Mouse (Mus musculus): Measurements from ENCODE around the gene Pdp2.

DNA sequence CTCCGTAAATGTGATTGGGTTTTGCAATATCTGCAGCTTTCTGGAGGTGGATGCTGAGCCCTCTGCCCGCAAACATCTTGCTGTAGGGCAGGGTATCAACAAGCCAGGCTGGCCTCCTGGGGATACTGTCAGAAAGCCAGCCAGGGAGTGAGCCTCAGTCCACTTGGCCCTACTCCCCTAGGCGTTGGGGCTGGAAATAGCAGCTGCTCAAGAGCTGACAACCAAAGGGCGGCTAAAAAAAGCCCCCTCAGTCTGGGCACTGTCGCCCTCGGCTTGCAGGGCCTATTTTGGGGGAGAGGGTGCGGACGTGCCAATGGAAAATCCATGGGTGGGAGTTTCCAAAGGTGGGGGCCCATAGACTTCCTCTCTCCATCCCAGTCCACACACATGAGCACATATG, 18.0 kb downstream of the Pdp2 start:
- TF ChIP-seq POLR2A (IDR thresholded peaks at IDR 0.05; ENCODE audit: borderline replicate concordance, extremely low read depth, insufficient read depth, insufficient read length, poor library complexity, severe bottlenecking) (no peak), CTCF (IDR thresholded peaks at IDR 0.05; ENCODE audit: borderline replicate concordance, extremely low read depth, insufficient read depth, insufficient read length) (no peak)

Measured in brain, embryonic 14.5 days (tissue).